8 mouse cellular contexts compared by ENCODE assay signal in the genomic region with DNA sequence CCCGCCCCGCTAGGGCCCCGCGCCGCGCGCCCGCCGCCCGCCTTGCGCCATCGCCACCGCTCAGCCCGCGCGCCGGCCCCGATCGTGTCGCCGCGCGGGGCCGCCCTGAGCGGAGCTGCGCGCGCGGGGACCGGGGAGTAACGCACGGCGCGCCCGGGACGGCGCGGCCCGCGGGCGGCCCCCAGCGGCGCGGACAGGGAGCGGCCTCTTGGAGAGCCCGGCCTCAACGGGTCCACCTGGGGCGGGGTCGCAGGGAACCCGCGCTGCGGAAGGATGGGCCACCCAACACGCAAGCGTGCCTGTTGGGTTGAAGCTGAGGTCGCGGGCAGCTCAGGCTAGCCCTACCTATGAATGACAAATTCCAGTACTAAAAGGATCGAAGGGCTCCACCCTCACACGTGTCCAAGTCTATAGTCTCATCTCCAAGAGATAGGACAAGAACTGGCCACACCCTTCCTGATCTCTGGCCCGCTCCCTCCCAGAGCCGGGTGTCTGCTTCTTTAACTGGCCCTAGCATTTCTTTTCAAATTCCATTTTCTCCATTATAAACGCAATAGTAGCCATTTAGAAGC. TPM values are rescaled to one million over a fixed set of nuclear protein-coding genes. Genes with fewer than 3 reads are reported as not detected.
DNase-seq lines count a peak whose midpoint lies in the region; ATAC-seq and TF ChIP-seq lines count a peak whose summit lies in the region.

A gene (minus strand): TSS at position 228 of the 572 bp plus-strand sequence.

- H3K9me3 ChIP-seq in kidney, embryonic 14.5 days (ENCODE audit: control insufficient read depth, low read length) = no peaks in the 10 kb centered on the region
- H3K9me3 ChIP-seq in limb, embryonic 14.5 days (ENCODE audit: control insufficient read depth, low read length) = no peaks in the 10 kb centered on the region
- no peaks in the 10 kb centered on the region for H3K9me3 ChIP-seq in midbrain, embryonic 16.5 days (replicated peaks; ENCODE audit: control insufficient read depth, low read length, poor library complexity, severe bottlenecking)
- H3K9me3 ChIP-seq in stomach, embryonic 14.5 days (ENCODE audit: control insufficient read depth, low read depth, low read length) = no peaks in the 10 kb centered on the region

- no peaks in the 10 kb centered on the region for H3K36me3 ChIP-seq in kidney, embryonic 14.5 days (ENCODE audit: control insufficient read depth, insufficient read depth, low read length)
- H3K36me3 ChIP-seq in limb, embryonic 14.5 days (ENCODE audit: control insufficient read depth, insufficient read depth, low read length) = no peaks in the 10 kb centered on the region
- H3K36me3 ChIP-seq in midbrain, embryonic 16.5 days (ENCODE audit: control insufficient read depth, insufficient read depth, low read length) = no peaks in the 10 kb centered on the region
- no peaks in the 10 kb centered on the region for H3K36me3 ChIP-seq in stomach, embryonic 14.5 days (ENCODE audit: control insufficient read depth, insufficient read depth, low read length)

- DNase-seq in heart, adult 18-20 months = peak; percentile 56 to 60
- no peak for DNase-seq in heart, adult 8-10 months (ENCODE audit: low spot score)
- DNase-seq in cerebellum, postnatal 25 days = peak; percentile 84 to 88
- no peak for DNase-seq in gonadal fat pad, adult 2 months (ENCODE audit: low read depth)
- DNase-seq in limb, embryonic 14.5 days (ENCODE audit: low spot score) = no peak

- H3K9ac ChIP-seq in kidney, embryonic 14.5 days (ENCODE audit: low read depth, low read length) = peak within 1 kb of the TSS; percentile 69
- H3K9ac ChIP-seq in limb, embryonic 14.5 days (ENCODE audit: low read depth, low read length, severe bottlenecking) = peak within 1 kb of the TSS; percentile 47
- peak within 1 kb of the TSS; percentile 91 for H3K9ac ChIP-seq in midbrain, embryonic 16.5 days (ENCODE audit: low read depth, low read length)
- H3K9ac ChIP-seq in stomach, embryonic 14.5 days (replicated peaks; ENCODE audit: low read depth, low read length) = peak within 1 kb of the TSS; percentile 52

- peak within 1 kb of the TSS; percentile 98 for H3K4me2 ChIP-seq in kidney, embryonic 14.5 days (replicated peaks; ENCODE audit: low read depth, low read length)
- H3K4me2 ChIP-seq in limb, embryonic 14.5 days (replicated peaks; ENCODE audit: low read depth, low read length, severe bottlenecking) = peak within 1 kb of the TSS; percentile 94
- peak within 1 kb of the TSS; percentile 69 for H3K4me2 ChIP-seq in midbrain, embryonic 16.5 days (ENCODE audit: low read length)
- H3K4me2 ChIP-seq in stomach, embryonic 14.5 days (replicated peaks; ENCODE audit: low read depth, low read length) = peak within 1 kb of the TSS; percentile 94

- WGBS in kidney, embryonic 14.5 days = 3% methylated on average over 49 of the region's 61 CpGs
- WGBS in limb, embryonic 14.5 days = 4% methylated on average over 44 of the region's 61 CpGs
- 2% methylated on average over 55 of the region's 61 CpGs for WGBS in midbrain, embryonic 16.5 days
- WGBS in stomach, embryonic 14.5 days = 3% methylated on average over 61 of the region's 61 CpGs

- peak within 1 kb of the TSS; percentile 59 for H3K4me3 ChIP-seq in kidney, embryonic 14.5 days (ENCODE audit: low read length)
- peak within 1 kb of the TSS; percentile 50 for H3K4me3 ChIP-seq in limb, embryonic 14.5 days (replicated peaks; ENCODE audit: low read length)
- peak within 1 kb of the TSS; percentile 80 for H3K4me3 ChIP-seq in midbrain, embryonic 16.5 days (ENCODE audit: low read depth, low read length)
- peak within 1 kb of the TSS; percentile 50 for H3K4me3 ChIP-seq in stomach, embryonic 14.5 days (ENCODE audit: low read depth, low read length)

- ATAC-seq in kidney, embryonic 14.5 days (ENCODE audit: low FRiP score, low TSS enrichment) = peak; percentile 83
- peak; percentile 83 for ATAC-seq in limb, embryonic 14.5 days (ENCODE audit: low FRiP score, low read depth)
- ATAC-seq in midbrain, embryonic 16.5 days = peak; percentile 82
- peak; percentile 81 for ATAC-seq in stomach, embryonic 14.5 days (ENCODE audit: insufficient number of reproducible peaks, insufficient read depth, low FRiP score, low read depth)

- H3K4me1 ChIP-seq in kidney, embryonic 14.5 days (ENCODE audit: control insufficient read depth, insufficient read depth, low read length) = peaks cover 8% of the 10 kb centered on the region; the same call in 1 of the 2 replicates
- peaks cover 4% of the 10 kb centered on the region; the same call in 1 of the 2 replicates for H3K4me1 ChIP-seq in limb, embryonic 14.5 days (ENCODE audit: control insufficient read depth, insufficient read depth, low read length)
- H3K4me1 ChIP-seq in midbrain, embryonic 16.5 days (ENCODE audit: control insufficient read depth, insufficient read depth, low read length) = peaks cover 15% of the 10 kb centered on the region
- H3K4me1 ChIP-seq in stomach, embryonic 14.5 days (ENCODE audit: control insufficient read depth, insufficient read depth, low read length) = 0 out of 2 replicates have a peak, but pooled peaks cover 6% of the 10 kb centered on the region

- H3K27me3 ChIP-seq in kidney, embryonic 14.5 days (ENCODE audit: control insufficient read depth, insufficient read depth, low read length) = peaks cover 32% of the 10 kb centered on the region
- H3K27me3 ChIP-seq in limb, embryonic 14.5 days (ENCODE audit: control insufficient read depth, insufficient read depth, low read length) = peaks cover 32% of the 10 kb centered on the region
- H3K27me3 ChIP-seq in midbrain, embryonic 16.5 days (ENCODE audit: control insufficient read depth, insufficient read depth, low read depth, low read length) = peaks cover 8% of the 10 kb centered on the region; the same call in 1 of the 2 replicates
- H3K27me3 ChIP-seq in stomach, embryonic 14.5 days (ENCODE audit: control insufficient read depth, insufficient read depth, low read length) = peaks cover 21% of the 10 kb centered on the region

- no peak within 1 kb of the TSS for H3K27ac ChIP-seq in kidney, embryonic 14.5 days (ENCODE audit: low read depth, low read length)
- H3K27ac ChIP-seq in limb, embryonic 14.5 days (replicated peaks; ENCODE audit: low read depth, low read length) = no peak within 1 kb of the TSS
- H3K27ac ChIP-seq in midbrain, embryonic 16.5 days (ENCODE audit: low read length) = peak within 1 kb of the TSS; percentile 78
- no peak within 1 kb of the TSS for H3K27ac ChIP-seq in stomach, embryonic 14.5 days (ENCODE audit: low read length)

- TF ChIP-seq POLR2A in limb, embryonic 14.5 days (IDR thresholded peaks at IDR 0.05; ENCODE audit: borderline replicate concordance, extremely low read depth, insufficient read depth, insufficient read length) = no peak

RNA-seq across cellular contexts. Expression of the gene that starts here (rescaled TPM):
- total RNA-seq in heart, adult 18-20 months (2021) = 1 to 10 TPM; 2.1 to 2.3 TPM
- total RNA-seq in heart, adult 8-10 months (2022) = 1 to 10 TPM; 2.1 to 4.2 (median 2.9) TPM
- polyA plus RNA-seq in gonadal fat pad, adult 2 months (2012; rRNA removed) = 10.7 and 22.6 TPM in 2 replicates
- polyA plus RNA-seq in kidney, embryonic 14.5 days (2014; fragmentation: Nextera tagmentation; extraction: Ambion mirVana) = 0.89 and 1.2 TPM in 2 replicates
- polyA plus RNA-seq in limb, embryonic 14.5 days (2012; rRNA removed) = 2.5 and 2.9 TPM in 2 replicates
- polyA plus RNA-seq in limb, embryonic 14.5 days (2014; fragmentation: Nextera tagmentation; extraction: Ambion mirVana) = 1.7 and 2.7 TPM in 2 replicates
- polyA plus RNA-seq in midbrain, embryonic 16.5 days (2015; fragmentation: Nextera tagmentation; extraction: Ambion mirVana) = 66.9 and 68.5 TPM in 2 replicates
- 2.2 and 2.3 TPM in 2 replicates for polyA plus RNA-seq in stomach, embryonic 14.5 days (2014; fragmentation: Nextera tagmentation; extraction: Ambion mirVana)

Comparison
In these comparisons a context has a peak if more than half of its experiments do, and no peak if none do; other contexts are left out.
1. DNase-seq: peak in heart, adult 18-20 months (2 of 2) and cerebellum, postnatal 25 days (2 of 2); none in heart, adult 8-10 months (single experiment), gonadal fat pad, adult 2 months (single experiment) and limb, embryonic 14.5 days (single experiment).
2. Peak in every context shown above with its lines, with median percentiles within 50 percentile points of each other: ATAC-seq, H3K4me2 ChIP-seq, H3K4me3 ChIP-seq and H3K9ac ChIP-seq.